Mouse (Mus musculus): ENCODE results near the gene Rnf225. TPM values are rescaled to one million over a fixed set of nuclear protein-coding genes. Genes with fewer than 3 reads are reported as not detected.

The Rnf225 gene
- total RNA-seq, 1 experiment from 2014 or later: 1.2 TPM

GRCm38 (mm10) chr7:12966104-12966845 is 39.1 kb downstream of the Rnf225 start:
- ATAC-seq (replicated peaks in 1 of 2; ENCODE audit: insufficient read depth in 1 of 2, low FRiP score in 2 of 2, low TSS enrichment in 1 of 2, low read depth in 1 of 2, poor library complexity in 2 of 2, severe bottlenecking in 2 of 2): peak; percentile 10 to 21; a peak in 2 of 4 replicates

GRCm38 (mm10) chr7:12970906-12971305 is 43.7 kb downstream of the Rnf225 start:
- no peak for ATAC-seq (replicated peaks in 1 of 2; ENCODE audit: insufficient read depth in 1 of 2, low FRiP score in 2 of 2, low TSS enrichment in 1 of 2, low read depth in 1 of 2, poor library complexity in 2 of 2, severe bottlenecking in 2 of 2)

GRCm38 (mm10) chr7:12977682-12978389 is 50.6 kb downstream of the Rnf225 start, which contains the start of gene Zfp446:
Gene Zfp446, plus strand, starts transcription at chr7:12977848.
- ATAC-seq (replicated peaks in 1 of 2; ENCODE audit: insufficient read depth in 1 of 2, low FRiP score in 2 of 2, low TSS enrichment in 1 of 2, low read depth in 1 of 2, poor library complexity in 2 of 2, severe bottlenecking in 2 of 2): peak; percentile 95 to 96

GRCm38 (mm10) chr7:12978931-12979722 is 51.9 kb downstream of the Rnf225 start:
- no peak for ATAC-seq (replicated peaks in 1 of 2; ENCODE audit: insufficient read depth in 1 of 2, low FRiP score in 2 of 2, low TSS enrichment in 1 of 2, low read depth in 1 of 2, poor library complexity in 2 of 2, severe bottlenecking in 2 of 2)

- no peak for ATAC-seq (replicated peaks in 1 of 2; ENCODE audit: insufficient read depth in 1 of 2, low FRiP score in 2 of 2, low TSS enrichment in 1 of 2, low read depth in 1 of 2, poor library complexity in 2 of 2, severe bottlenecking in 2 of 2)
These were observed 52.6 kb downstream of the Rnf225 start for GRCm38 (mm10) chr7:12979776-12980175.

GRCm38 (mm10) chr7:12980291-12980690 is 53.1 kb downstream of the Rnf225 start:
- no peak for ATAC-seq (replicated peaks in 1 of 2; ENCODE audit: insufficient read depth in 1 of 2, low FRiP score in 2 of 2, low TSS enrichment in 1 of 2, low read depth in 1 of 2, poor library complexity in 2 of 2, severe bottlenecking in 2 of 2)

Other genes starting within 250 kb of the Rnf225 start
- not detected in 2 replicates for gene Vmn2r55, start 242.4 kb upstream of the Rnf225 start, total RNA-seq (2017)
- not detected in 2 replicates for gene Vmn2r56, start 192.4 kb upstream of the Rnf225 start, total RNA-seq (2017)
- 8.2 and 8.9 TPM in 2 replicates for gene Zscan18, start 123.8 kb upstream of the Rnf225 start, total RNA-seq (2017)
- gene Zfp329, start 108.6 kb upstream of the Rnf225 start, total RNA-seq (2017): 11.1 and 16.3 TPM in 2 replicates
- 34.0 and 52.0 TPM in 2 replicates for gene Zfp110, start 92.7 kb upstream of the Rnf225 start, total RNA-seq (2017)
- gene Zfp128, start 46.2 kb upstream of the Rnf225 start, total RNA-seq (2017): 5.3 and 6.4 TPM in 2 replicates
- 4.1 and 5.8 TPM in 2 replicates for gene Zscan22, start 29.6 kb upstream of the Rnf225 start, total RNA-seq (2017)
- gene Rps5, start 5.1 kb upstream of the Rnf225 start, total RNA-seq (2017): 1,183 and 1,501 TPM in 2 replicates
- gene Zfp324, start 38.4 kb downstream of the Rnf225 start, total RNA-seq (2017): 6.9 and 10.6 TPM in 2 replicates
- 3.7 and 6.4 TPM in 2 replicates for gene Zfp446, start 50.4 kb downstream of the Rnf225 start, total RNA-seq (2017)
- gene Slc27a5, start 70.8 kb downstream of the Rnf225 start, total RNA-seq (2017): not detected in 2 replicates
- gene Trim28, start 71.7 kb downstream of the Rnf225 start, total RNA-seq (2017): 478 and 595 TPM in 2 replicates
- 5.4 and 6.9 TPM in 2 replicates for gene Zbtb45, start 82.6 kb downstream of the Rnf225 start, total RNA-seq (2017)
- gene Chmp2a, start 107.4 kb downstream of the Rnf225 start, total RNA-seq (2017): 165 and 183 TPM in 2 replicates
- 124 and 146 TPM in 2 replicates for gene Ube2m, start 110.9 kb downstream of the Rnf225 start, total RNA-seq (2017)
- gene Mzf1, start 127.3 kb downstream of the Rnf225 start, total RNA-seq (2017): 0.81 and 1.2 TPM in 2 replicates
- not detected in 2 replicates for gene Vmn1r85, start 167.8 kb downstream of the Rnf225 start, total RNA-seq (2017)
- gene Vmn1r86, start 192.5 kb downstream of the Rnf225 start, total RNA-seq (2017): not detected in 2 replicates
- gene Vmn1r87, start 212.7 kb downstream of the Rnf225 start, total RNA-seq (2017): not detected in 2 replicates
- not detected in 2 replicates for gene Vmn1r88, start 232.2 kb downstream of the Rnf225 start, total RNA-seq (2017)